Mouse (Mus musculus): ENCODE measurements around the gene Zbtb12. TPM values are rescaled to one million over a fixed set of nuclear protein-coding genes. Genes with fewer than 3 reads are reported as not detected.
"Not testable (repeated sequence)": the region's sequence is repeated elsewhere in the genome, so short reads cannot be mapped to it uniquely, and the experiment has no call there.

The Zbtb12 gene
- polyA plus RNA-seq, 1 experiment: 15.4 TPM

DNA sequence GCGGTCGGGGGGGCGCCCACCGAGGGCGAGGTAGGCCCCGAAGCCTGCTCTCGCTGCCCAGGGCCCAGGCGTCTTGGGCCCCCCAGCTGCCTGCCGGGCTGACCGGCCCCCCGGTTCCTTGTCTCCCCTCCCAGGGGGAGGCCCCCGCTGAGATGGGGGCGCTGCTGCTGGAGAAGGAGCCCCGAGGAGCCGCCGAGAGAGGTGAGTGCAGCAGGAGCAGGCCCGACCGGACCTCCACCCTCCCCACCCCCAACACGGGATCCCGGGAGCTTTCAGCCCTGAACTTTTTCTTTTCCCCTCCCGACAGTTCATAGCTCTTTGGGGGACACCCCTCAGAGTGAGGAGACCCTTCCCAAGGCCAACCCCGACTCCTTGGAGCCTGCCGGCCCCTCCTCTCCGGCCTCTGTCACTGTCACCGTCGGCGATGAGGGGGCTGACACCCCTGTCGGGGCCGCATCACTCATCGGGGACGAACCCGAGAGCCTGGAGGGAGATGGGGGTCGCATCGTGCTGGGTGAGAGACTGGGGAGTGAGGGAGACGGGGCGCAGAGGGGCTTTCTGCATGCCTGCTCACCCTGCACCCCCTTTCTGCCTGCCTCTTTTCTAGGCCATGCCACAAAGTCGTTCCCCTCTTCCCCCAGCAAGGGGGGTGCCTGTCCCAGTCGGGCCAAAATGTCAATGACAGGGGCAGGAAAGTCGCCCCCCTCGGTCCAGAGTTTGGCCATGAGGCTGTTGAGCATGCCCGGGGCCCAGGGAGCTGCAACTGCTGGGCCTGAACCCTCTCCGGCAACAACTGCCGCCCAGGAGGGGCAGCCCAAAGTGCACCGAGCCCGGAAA, 20.0 kb downstream of the Zbtb12 start:
- TF ChIP-seq FLI1 (IDR thresholded peaks at IDR 0.05; ENCODE audit: low read length) (no peak), GATA1 (IDR thresholded peaks at IDR 0.05; ENCODE audit: borderline replicate concordance, low read length) (no peak)
- peaks cover 67% of the 10 kb centered on the region for H3K4me1 ChIP-seq
- no peaks in the 10 kb centered on the region for H3K27me3 ChIP-seq (replicated peaks)
- H3K9me3 ChIP-seq: no peaks in the 10 kb centered on the region
- peaks cover 38% of the 10 kb centered on the region for H3K36me3 ChIP-seq (replicated peaks; ENCODE audit: low read length)
- H3K4me3 ChIP-seq (replicated peaks): peak overlapping the region; percentile 99

DNA sequence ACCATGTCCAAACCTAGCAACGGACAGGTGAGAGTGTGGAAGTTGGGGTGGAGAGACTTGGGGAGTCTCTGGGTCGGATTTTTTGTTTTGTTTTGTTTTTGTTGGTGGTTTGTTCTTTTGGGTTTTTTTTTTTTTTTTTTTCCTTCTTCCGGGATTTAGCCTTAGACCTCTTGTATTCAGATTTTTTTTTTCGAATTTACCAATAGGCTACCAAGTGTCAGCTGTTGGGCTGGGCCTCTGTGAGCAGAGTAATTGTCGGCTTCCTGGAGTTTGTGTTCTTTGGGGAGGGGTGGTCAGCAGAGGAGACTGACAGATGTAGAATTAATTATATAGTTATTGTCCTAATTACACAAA, 20.6 kb downstream of the Zbtb12 start:
- no peaks in the 10 kb centered on the region for H3K27me3 ChIP-seq (replicated peaks)
- TF ChIP-seq FLI1 (IDR thresholded peaks at IDR 0.05; ENCODE audit: low read length): no peak
- TF ChIP-seq GATA1 (IDR thresholded peaks at IDR 0.05; ENCODE audit: borderline replicate concordance, low read length): no peak
- H3K9me3 ChIP-seq: no peaks in the 10 kb centered on the region
- peak overlapping the region; percentile 99 for H3K4me3 ChIP-seq (replicated peaks)
- peaks cover 44% of the 10 kb centered on the region for H3K36me3 ChIP-seq (replicated peaks; ENCODE audit: low read length)
- H3K4me1 ChIP-seq: peaks cover 70% of the 10 kb centered on the region

DNA sequence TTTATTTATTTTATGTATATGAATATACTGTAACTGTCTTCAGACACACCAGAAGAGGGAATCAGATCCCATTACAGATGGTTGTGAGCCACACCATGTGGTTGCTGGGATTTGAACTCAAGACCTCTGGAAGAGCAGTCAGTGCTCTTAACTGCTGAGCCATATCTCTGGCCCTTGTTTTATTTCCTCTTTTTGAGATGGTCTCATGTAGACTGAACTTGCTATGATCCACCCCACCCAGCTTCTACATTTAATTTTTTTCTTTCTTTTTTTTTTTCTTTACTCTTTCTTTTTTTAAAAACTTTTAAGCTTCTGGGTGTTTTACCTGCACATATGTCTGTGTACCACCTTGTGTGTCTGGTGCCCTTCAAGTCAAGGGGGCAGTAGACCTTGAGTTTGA, 21.5 kb downstream of the Zbtb12 start:
- peaks cover 49% of the 10 kb centered on the region for H3K36me3 ChIP-seq (replicated peaks; ENCODE audit: low read length)
- not testable (repeated sequence) for H3K9me3 ChIP-seq; H3K4me3 ChIP-seq (replicated peaks); H3K27me3 ChIP-seq (replicated peaks)
- H3K4me1 ChIP-seq: peaks cover 70% of the 10 kb centered on the region

DNA sequence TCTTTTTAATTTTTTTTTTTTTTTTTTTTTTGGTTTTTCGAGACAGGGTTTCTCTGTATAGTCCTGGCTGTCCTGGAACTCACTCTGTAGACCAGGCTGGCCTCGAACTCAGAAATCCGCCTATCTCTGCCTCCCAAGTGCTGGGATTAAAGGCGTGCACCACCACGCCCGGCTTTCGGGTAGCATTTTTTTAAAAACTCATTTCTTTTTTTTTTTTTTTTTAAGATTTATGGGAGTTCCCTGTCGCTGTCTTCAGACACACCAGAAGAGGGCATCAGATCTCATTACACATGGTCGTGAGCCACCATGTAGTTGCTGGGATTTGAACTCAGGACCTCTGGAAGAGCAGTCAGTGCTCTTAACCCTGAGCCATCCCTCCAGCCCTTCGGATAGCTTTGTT, 22.7 kb downstream of the Zbtb12 start:
- not testable (repeated sequence) for H3K27me3 ChIP-seq (replicated peaks); H3K4me3 ChIP-seq (replicated peaks); H3K9me3 ChIP-seq
- Histone ChIP-seq H3K36me3 (replicated peaks; ENCODE audit: low read length) (peaks cover 55% of the 10 kb centered on the region), H3K4me1 (peaks cover 68% of the 10 kb centered on the region)

DNA sequence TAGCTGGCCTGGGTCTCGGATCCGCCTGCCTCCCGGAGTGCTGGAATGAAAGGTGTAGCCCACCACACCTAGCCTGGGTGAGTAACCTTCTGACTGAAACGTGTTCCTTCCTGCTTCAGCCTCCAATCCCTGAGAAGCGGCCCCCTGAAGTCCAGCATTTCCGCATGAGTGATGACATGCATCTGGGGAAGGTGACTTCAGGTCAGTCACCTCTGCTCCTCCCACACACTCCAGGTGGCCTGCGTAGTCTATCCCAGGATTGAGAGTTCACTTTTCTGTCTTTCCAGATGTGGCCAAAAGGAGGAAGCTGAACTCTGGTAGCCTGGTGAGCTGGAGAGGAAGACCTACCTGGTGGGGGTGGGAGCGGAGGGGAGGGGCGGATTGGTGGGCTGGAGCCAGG, 23.6 kb downstream of the Zbtb12 start:
- Histone ChIP-seq H3K9me3 (no peaks in the 10 kb centered on the region), H3K4me3 (replicated peaks) (no peak overlapping the region), H3K4me1 (peaks cover 64% of the 10 kb centered on the region), H3K27me3 (replicated peaks) (no peaks in the 10 kb centered on the region), H3K36me3 (replicated peaks; ENCODE audit: low read length) (peaks cover 65% of the 10 kb centered on the region)
- TF ChIP-seq FLI1 (IDR thresholded peaks at IDR 0.05; ENCODE audit: low read length) (no peak), GATA1 (IDR thresholded peaks at IDR 0.05; ENCODE audit: borderline replicate concordance, low read length) (no peak)

DNA sequence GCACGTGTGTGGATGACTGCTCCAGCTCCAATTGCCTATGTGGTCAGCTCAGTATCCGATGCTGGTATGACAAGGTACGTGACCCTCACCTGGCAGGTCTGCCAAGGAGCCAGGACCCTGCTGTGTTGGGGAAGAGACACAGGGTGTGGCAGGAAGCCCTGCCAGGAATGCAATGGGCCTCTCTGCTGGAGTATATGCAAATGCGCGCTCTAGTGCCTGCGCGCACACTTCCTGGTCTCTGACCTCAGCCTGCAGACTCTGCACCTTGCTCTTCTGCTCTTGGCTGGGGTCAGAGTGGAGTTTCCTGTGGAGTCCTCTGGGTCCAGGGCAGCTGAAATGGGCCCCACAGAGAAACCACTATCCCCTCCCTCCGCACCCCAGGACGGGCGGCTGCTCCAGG, 31.7 kb downstream of the Zbtb12 start:
- H3K9me3 ChIP-seq: no peaks in the 10 kb centered on the region
- peaks cover 85% of the 10 kb centered on the region for H3K36me3 ChIP-seq (replicated peaks; ENCODE audit: low read length)
- peak overlapping the region; percentile 55 for H3K4me3 ChIP-seq (replicated peaks)
- TF ChIP-seq GATA1 (IDR thresholded peaks at IDR 0.05; ENCODE audit: borderline replicate concordance, low read length): no peak
- TF ChIP-seq FLI1 (IDR thresholded peaks at IDR 0.05; ENCODE audit: low read length): no peak
- no peaks in the 10 kb centered on the region for H3K27me3 ChIP-seq (replicated peaks)
- H3K4me1 ChIP-seq: peaks cover 41% of the 10 kb centered on the region

DNA sequence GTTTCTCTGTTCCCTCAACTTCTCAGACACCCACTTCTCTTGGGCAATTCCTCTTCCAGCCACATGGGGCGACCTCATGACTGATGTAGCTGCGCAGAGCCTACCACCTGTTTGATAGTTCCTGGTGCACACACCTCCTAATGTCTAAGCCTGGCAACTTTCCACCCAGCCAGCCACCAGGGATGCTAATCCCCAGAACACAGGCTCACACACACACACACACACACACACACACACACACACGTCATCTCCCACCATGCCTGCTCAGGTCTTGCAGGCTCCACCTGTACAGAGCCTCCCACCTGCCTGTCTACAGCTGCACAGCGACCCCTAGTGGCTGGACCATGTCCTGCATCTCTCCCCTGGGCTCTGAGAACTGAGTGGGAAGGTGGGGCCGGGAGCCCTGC, 32.7 kb downstream of the Zbtb12 start:
- Histone ChIP-seq H3K36me3 (replicated peaks; ENCODE audit: low read length) (peaks cover 76% of the 10 kb centered on the region), H3K4me3 (replicated peaks) (no peak overlapping the region), H3K4me1 (peaks cover 33% of the 10 kb centered on the region), H3K27me3 (replicated peaks) (peaks cover 3% of the 10 kb centered on the region), H3K9me3 (no peaks in the 10 kb centered on the region)
- no peak for TF ChIP-seq FLI1 (IDR thresholded peaks at IDR 0.05; ENCODE audit: low read length)
- no peak for TF ChIP-seq GATA1 (IDR thresholded peaks at IDR 0.05; ENCODE audit: borderline replicate concordance, low read length)

DNA sequence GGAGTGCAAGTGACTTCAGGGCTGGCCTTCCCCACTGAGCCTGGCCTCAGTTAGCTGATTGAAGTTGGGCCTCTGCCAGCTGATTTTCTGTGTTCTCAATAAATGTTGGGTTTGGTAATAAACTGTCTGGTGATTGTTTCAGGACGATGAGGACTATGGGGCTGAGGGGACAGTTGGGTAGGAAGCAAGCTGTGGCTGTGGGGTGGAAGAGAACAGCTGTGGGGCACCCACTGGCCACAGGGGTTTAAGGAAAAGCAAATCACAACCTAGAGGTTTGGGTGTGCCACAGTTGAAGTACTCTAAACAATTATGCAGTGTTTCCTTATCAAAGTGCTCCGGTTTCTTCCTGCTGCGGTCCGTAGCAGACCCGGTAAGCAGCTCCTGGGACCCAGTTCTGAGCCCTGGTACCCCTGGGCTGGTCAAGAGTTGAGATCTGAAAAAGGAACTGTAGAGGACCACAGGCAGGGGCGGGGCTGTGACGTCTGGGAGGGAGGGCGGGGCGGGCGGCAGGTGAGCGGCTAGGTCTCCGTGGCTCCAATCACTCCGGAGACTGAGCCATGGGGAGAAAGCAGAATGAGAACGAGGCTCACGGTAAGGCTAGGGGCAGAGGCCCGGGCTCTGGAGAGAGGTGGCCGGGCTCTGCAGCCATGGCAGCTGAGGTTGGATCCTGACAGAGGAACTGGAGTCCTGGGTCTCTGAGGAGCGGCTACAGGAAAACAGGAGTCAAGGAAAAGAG, 34.8 kb downstream of the Zbtb12 start, which contains the start of gene Slc44a4:
TSS of gene Slc44a4 (plus strand) at position 537 of the 736 bp plus-strand sequence.
- H3K9me3 ChIP-seq: no peaks in the 10 kb centered on the region
- H3K27me3 ChIP-seq (replicated peaks): peaks cover 12% of the 10 kb centered on the region
- TF ChIP-seq GATA1 (IDR thresholded peaks at IDR 0.05; ENCODE audit: borderline replicate concordance, low read length) (no peak), FLI1 (IDR thresholded peaks at IDR 0.05; ENCODE audit: low read length) (no peak)
- H3K36me3 ChIP-seq (replicated peaks; ENCODE audit: low read length): peaks cover 54% of the 10 kb centered on the region
- no peak within 1 kb of the TSS for H3K4me3 ChIP-seq (replicated peaks)
- H3K4me1 ChIP-seq: peaks cover 32% of the 10 kb centered on the region

DNA sequence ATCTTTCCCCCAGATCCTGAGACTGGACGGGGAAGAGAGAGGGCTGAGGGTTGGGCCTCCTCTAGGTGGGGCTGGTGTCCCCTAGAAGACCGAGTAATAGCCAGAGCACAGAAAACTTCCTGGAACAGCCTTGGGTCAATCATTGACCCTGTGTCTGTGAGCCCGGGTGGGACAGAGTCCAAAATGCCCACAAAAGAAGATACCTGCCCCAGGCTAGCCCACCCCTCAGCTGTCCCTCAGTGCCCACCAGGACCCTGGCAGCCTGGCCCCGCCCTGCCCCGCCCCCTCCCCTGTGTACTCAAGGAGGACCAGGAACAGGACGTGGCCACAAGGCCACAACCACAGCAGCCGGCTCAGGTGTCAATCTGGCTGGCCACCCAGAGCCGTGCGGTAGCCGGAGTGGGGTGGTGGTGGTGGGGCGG, 36.1 kb downstream of the Zbtb12 start:
- H3K4me3 ChIP-seq (replicated peaks): peak overlapping the region; percentile 40
- no peak for TF ChIP-seq GATA1 (IDR thresholded peaks at IDR 0.05; ENCODE audit: borderline replicate concordance, low read length)
- TF ChIP-seq FLI1 (IDR thresholded peaks at IDR 0.05; ENCODE audit: low read length): no peak
- peaks cover 32% of the 10 kb centered on the region for H3K4me1 ChIP-seq
- no peaks in the 10 kb centered on the region for H3K9me3 ChIP-seq
- peaks cover 41% of the 10 kb centered on the region for H3K36me3 ChIP-seq (replicated peaks; ENCODE audit: low read length)
- H3K27me3 ChIP-seq (replicated peaks): peaks cover 17% of the 10 kb centered on the region

DNA sequence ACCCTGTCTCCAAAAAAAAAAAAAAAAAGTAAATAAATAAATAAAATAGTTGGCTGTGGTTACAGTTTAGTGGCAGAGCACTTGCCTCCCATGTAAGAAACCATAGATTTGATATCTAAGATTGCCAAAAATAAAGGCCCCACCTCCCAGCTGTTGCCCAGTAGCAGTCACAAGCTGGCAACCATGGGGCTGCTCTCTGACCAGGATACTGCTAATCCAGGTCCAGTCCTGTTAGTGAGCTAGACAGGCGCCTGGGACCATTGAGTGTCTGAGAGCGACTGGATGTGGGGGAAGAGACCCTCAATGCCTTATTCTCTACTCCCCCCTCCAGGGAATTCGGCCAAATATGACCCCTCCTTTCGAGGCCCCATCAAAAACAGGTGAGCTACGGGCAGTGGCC, 37.0 kb downstream of the Zbtb12 start:
- Histone ChIP-seq H3K27me3 (replicated peaks) (peaks cover 24% of the 10 kb centered on the region), H3K4me1 (peaks cover 24% of the 10 kb centered on the region), H3K4me3 (replicated peaks) (no peak overlapping the region), H3K36me3 (replicated peaks; ENCODE audit: low read length) (peaks cover 32% of the 10 kb centered on the region), H3K9me3 (no peaks in the 10 kb centered on the region)
- TF ChIP-seq GATA1 (IDR thresholded peaks at IDR 0.05; ENCODE audit: borderline replicate concordance, low read length) (no peak), FLI1 (IDR thresholded peaks at IDR 0.05; ENCODE audit: low read length) (no peak)
